Mouse (Mus musculus) CD4-positive naive resting alpha-beta T cell, adult 57 days (primary cell): ENCODE measurements around the gene Gm3636. TPM values are rescaled to one million over a fixed set of nuclear protein-coding genes. Genes with fewer than 3 reads are reported as not detected.

Experiments
- total RNA-seq: library from RNA; stranded (reverse); gene quantifications from one replicate; pipeline ENCODE4 v1.2.4, GENCODE M21; 2023

The Gm3636 gene
- 1.5 TPM for total RNA-seq

GRCm38 (mm10) chr14:6742232-6742631 is at the start of gene Gm3636:
Gene Gm3636, minus strand, starts transcription at chr14:6742332.

GRCm38 (mm10) chr14:6774311-6774710 is 32.2 kb upstream of the Gm3636 start, which contains the start of gene Gm8362:
Gene Gm8362, minus strand, starts transcription at chr14:6774411.

GRCm38 (mm10) chr14:6720151-6720550 is 22.0 kb downstream of the Gm3636 start, which contains the start of gene Gm8050:
Gene Gm8050, minus strand, starts transcription at chr14:6720251.

Other genes starting within 250 kb of the Gm3636 start
- gene Gm8356, start 205.0 kb downstream of the Gm3636 start, total RNA-seq, result not detected
- gene Gm3629, start 151.7 kb downstream of the Gm3636 start, total RNA-seq, result not detected
- not detected for gene Gm3460, start 119.9 kb downstream of the Gm3636 start, total RNA-seq
- gene Gm10251, start 58.2 kb downstream of the Gm3636 start, total RNA-seq, result not detected
- gene Gm8050, start 22.1 kb downstream of the Gm3636 start, total RNA-seq, result not detected
- gene Gm8362, start 32.1 kb upstream of the Gm3636 start, total RNA-seq, result not detected
- not detected for gene Gm3642, start 98.0 kb upstream of the Gm3636 start, total RNA-seq
- gene Gm3667, start 147.6 kb upstream of the Gm3636 start, total RNA-seq, result not detected
- gene Gm6356, start 231.5 kb upstream of the Gm3636 start, total RNA-seq, result not detected